Mouse (Mus musculus) Muller cell, postnatal 12 days (primary cell): ENCODE results near the gene Zfp281.
A peak's percentile ranks its signal among the peaks of the same experiment; 100 is the strongest.

ENCODE experiments used
- DNase-seq: peaks from one replicate; pipeline ENCODE4 v3.0.0-alpha.2; 2015; ENCODE audit errors: inconsistent ontology term

Gene Zfp281

GRCm38 (mm10) chr1:136624146-136625018 is at the start of gene Zfp281:
TSS of gene Zfp281 (plus strand) at chr1:136624901.
- peak; percentile 98 for DNase-seq

DNA sequence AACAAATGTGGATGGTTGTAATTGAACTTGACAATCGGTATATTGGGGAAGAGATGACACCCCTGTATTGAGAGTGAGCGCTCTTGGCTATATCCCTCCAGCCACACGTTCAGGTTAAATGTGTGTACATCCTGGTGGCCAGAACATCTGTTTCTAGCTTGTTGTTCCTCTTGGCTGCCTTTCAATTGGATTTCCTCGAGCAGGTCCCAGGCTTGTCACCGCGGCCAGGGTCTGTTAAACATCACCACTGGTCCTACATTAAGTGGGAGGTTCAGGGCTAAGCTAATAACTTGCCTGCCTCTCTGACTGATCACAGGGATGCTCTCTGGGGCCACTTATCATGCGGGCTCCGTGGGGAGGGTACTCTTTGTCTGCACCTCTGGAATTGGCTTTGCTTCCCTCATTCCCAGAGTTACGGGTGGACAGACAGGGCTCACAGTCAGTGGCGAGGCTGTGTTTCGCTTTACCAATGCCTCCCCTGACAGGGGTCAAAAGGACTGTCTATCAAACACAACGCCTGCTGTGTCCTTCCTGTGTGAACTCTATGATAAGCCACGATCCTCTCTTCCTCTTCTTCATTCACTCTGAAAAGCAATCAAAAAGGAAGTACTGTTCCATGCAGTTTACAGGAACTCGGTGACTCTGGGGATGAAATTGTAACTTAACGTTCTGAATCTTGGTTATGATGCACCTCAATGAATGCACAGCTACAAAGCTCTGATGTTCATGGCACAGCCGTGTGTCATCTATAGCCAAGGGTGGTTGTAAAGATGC is 46.6 kb upstream of the Zfp281 start:
- no peak for DNase-seq

DNA sequence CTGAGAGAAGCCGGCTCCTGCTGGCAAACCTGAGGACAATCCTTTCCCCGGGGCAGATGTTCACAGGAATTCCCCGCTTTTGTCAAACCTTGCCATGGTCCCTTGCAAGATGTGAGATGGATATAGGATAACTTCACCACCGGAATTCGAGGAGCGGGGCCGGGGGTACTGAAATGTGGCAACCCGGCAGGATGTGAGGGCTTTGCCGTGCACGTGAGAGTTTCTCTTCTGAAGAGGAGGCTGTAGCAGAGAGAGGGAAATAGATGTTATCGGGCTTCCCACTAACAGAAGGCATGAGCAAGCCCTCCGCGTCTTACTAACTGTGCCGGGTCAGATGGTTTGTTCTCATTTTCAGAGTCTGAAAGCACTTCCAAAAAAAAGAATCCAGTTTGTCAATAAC is 45.3 kb upstream of the Zfp281 start:
- no peak for DNase-seq

- no peak for DNase-seq
Observed at GRCm38 (mm10) chr1:136580266-136580665, 44.4 kb upstream of the Zfp281 start.

GRCm38 (mm10) chr1:136581841-136582240 is 42.9 kb upstream of the Zfp281 start:
- no peak for DNase-seq

- no peak for DNase-seq
Observed at GRCm38 (mm10) chr1:136587761-136588405, 36.8 kb upstream of the Zfp281 start.

DNA sequence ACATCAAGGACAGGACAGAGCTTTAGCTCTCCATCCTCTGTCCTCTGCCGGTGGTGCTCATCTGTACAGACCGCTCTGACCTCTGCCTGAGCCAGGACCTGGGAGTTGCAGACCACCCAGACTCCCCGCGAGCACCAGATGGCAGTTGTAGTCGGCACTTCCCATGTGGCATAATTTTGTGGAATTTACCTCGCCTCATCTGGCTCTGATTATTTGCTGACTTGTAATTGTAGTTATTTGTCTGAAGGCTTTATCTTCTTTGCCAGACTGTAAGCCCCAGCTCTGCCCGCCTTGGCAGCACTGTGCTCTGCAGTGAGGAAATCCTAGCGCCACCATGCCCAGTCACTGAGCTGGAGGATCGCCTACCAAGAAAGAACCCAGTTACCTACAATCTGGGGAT is 35.8 kb upstream of the Zfp281 start:
- DNase-seq, result peak; percentile 32

DNA sequence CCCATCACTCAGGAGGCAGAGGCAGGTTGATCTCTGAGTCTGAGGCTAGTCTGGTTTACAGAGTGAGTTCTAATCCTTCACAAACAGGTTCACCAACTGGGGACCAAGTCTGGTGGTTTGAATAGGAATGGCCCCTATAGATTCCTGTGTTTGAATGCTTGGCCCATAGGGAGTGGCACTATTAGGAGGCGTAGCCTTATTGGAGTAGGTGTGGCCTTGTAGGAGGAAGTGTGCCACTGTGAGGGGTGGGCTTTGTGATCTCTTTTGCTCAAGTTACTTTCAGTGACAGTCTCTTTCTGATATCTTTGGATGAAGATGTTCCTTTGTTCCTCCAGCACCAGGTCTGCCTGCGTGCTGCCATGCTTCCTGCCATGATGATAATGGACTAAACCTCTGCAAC is 32.0 kb upstream of the Zfp281 start:
- no peak for DNase-seq

GRCm38 (mm10) chr1:136594235-136594850 is 30.4 kb upstream of the Zfp281 start:
- DNase-seq, result no peak

- DNase-seq, result no peak
Observed at GRCm38 (mm10) chr1:136596821-136597220, 27.9 kb upstream of the Zfp281 start.

DNA sequence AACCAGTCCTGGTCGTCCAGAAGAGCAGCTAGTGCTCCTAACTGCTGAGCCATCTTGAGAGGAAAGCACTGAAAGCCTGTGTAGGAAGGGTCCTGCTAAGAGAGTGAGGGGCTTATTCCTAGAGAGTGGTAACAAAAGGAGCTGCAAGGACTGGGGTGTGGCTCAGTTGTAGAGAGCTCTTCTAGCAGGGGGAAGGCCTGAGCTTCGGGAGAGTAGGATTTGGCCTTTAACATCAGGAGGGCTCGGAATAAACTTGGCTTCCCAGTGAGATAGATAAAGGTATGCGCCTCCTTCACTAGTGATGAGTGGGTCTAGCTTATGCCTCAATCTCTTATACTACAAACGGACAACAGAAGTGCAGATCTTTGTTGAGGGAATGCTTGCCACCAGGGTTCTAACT is 26.4 kb upstream of the Zfp281 start:
- DNase-seq, result no peak

DNA sequence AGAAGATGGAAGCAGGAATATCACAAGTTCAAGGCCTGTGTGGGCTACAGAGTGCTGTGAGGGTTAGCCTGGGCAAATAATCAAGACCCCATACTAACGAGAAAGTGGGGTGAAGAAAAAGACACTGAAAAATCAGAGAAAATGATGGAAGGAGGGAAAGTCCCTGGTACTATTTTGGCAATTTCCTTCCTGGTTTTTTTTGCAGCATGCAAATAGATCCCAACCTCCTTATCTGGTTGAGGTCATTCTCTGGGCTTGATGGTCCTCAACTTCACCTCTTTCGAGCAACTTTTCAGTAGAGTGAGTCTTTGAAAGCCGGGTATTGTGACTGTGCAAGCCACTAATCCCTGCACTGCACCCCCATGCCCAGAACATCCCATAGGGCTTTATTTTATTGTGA is 24.6 kb upstream of the Zfp281 start:
- no peak for DNase-seq

DNA sequence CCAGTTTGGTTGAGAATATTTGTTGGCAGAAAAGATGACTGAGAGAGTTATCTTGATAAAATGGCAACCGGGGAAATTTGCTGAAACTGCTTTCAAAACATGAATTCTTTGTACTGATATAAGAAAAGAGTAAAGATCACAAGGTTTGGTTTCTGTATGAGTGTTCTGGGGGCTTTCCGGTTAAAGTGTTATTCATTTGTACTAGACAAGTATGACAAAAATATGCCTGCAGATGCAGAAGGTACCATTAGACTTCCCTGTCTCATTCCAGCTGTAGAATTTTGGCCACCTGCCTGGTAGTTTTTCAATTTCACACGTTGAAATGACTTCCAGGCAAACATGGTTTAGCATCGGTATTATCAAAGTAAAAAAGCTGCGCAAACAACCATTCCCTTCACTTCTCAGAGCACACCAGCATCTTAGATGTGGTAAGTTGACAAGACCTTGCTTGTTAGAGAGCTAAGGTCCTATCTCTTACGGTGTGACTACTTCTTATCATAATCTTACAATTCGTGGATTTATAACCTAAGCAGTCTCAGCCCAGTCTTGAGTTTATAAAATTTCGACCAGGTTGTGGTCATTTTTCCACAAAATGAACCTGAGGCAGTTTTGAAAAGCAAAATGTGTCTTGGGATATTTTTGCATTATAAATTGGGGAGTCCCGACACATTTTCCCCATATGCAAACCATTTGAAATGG is 23.9 kb upstream of the Zfp281 start:
- DNase-seq, result no peak

DNA sequence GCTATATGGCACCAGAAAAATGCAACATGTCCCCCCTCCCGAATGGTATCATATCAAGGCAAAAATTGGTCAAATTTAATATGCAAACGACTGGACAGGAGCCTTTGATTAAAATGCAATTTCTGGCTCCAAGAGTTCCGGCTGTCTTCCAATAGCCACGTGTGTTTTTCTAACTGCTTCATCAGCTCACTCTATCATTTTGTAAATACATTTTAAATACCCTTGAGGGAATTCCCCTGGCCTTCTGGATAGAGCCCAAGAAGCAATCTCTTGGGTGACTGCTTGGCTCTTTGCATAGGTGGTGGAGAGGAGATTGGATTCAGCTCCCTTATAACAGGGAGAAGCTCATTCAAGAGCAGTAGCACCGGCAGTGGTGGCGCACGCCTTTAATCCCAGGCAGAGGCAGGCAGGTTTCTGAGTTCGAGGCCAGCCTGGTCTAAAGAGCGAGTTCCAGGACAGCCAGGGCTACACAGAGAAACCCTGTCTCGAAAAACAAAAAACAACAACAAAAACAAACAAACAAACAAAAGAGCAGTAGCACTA is 23.3 kb upstream of the Zfp281 start:
- no peak for DNase-seq

- DNase-seq, result no peak
Observed at GRCm38 (mm10) chr1:136602303-136602702, 22.4 kb upstream of the Zfp281 start.

- DNase-seq, result no peak
Observed at GRCm38 (mm10) chr1:136604190-136604589, 20.5 kb upstream of the Zfp281 start.

DNA sequence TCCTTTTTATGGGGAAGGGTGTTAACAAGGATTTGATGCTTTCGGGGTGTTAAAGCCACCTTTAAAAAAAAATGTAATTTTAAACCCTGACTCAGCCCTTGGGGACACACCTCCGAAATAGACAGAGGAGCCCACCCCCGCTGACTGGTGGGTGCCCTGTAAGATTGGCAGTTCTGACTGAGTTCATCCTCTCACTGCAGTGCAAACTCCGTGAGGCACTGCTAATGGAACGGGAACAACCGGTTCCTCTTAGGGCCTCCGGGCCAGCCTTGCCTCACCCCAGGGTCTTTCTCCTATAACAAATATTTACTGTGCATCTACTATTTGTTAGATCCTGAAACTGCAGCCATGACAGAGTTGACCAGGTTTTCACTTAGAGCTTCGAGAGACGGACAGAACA is 18.9 kb upstream of the Zfp281 start:
- DNase-seq, result no peak

DNA sequence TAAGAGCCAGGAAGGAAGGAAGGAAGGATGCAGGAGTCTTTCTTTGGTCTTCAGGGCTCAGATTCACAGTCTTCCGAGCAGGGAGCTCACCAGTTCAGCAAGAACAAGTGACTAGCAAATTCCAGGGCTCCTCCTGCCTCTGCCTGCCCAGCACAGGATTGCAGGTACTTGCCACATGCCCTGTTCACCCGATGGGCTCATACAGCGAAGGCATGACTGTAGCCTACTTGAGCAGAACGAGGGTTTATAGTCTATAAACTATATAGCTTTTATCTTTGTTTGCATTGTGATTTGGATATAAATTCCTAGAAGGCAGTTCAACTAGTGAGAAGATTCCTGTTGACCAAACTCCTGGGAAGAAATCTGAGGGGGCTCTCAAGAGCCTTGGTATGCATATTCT is 18.4 kb upstream of the Zfp281 start:
- no peak for DNase-seq

DNA sequence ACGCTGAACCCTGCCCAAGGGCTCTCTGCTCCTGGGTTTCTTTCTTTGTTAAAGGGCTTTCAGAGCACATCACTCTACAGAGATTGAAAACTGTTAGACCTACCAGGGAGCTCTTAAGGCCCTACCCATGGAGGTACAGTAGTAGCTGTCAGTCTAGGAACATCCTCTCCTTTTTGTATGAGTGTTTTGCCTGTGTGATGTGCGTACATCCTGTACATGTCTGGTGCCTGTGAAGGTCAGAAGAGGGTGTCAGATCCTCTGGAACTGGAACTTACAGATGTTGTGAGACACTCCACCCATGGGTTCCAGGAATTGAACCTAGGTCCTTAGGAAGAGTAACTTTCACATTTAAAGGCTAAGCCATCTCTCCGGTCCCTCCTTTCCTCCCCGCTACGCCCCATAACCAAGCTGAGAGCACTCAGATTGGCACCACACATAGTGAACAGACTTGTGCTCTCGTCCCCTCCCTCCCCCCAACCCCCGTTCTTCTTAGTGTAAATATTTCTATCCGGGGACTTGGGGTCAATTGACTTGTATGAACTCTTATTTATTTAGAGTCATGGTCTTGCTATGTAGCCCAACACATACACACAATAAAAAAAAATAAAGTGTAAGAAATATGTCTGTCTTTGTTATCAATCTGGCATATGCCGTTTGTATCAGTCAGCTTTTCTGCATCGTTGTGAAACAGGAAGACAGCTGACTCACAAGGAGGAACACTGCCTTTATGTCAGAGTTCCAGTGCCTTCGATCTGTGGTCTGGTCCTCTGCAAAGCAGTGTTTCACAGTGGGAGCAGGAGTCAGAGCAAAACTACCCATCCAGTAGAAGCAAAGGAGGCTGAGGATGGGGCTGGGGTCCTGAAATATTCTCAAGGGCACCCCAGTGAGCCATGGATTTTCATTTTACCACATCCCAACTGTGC is 16.1 kb upstream of the Zfp281 start:
- DNase-seq, result no peak

- DNase-seq, result no peak
Observed at GRCm38 (mm10) chr1:136611803-136612202, 12.9 kb upstream of the Zfp281 start.
